Mouse (Mus musculus) heart, postnatal 14 days (tissue): ENCODE results near the gene Mael. TPM values are rescaled to one million over a fixed set of nuclear protein-coding genes. Genes with fewer than 3 reads are reported as not detected.

Experiments
- DNase-seq, 2 experiments: peaks; one replicate each; pipeline ENCODE4 v3.0.0; 2021 to 2022
- intact Hi-C: fragments of 180-260 bp; cut with DNase I; formaldehyde crosslinking; loops from one replicate; pipeline ENCODE4 v1.15.1; 2025
- total RNA-seq, 2 experiments: library from RNA; stranded (reverse); gene quantifications; 2 replicates each; pipeline ENCODE4 v1.2.3; 2021

Gene Mael
- total RNA-seq, 2 experiments from 2014 or later: not detected

DNA sequence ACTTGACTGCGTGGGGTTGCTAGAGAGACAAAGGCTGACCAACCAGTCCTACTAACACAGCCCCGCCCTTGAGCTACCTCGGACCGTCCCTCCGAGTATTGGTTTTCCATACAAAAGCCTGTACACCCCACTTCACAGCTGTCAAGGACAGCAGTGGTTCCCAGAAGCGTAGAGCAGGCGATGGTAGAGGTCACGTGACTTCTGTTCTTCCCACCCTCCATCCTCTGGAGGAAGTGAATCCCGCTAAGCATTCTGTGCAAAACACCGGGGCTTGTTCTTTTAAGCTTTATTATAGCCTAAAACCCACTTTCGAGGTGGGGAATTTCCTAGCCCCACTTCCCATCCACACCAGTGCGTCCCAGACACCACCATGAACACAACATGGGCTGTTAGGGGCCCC, 80.8 kb downstream of the Mael start:
- intact Hi-C loops: loop anchor here (10.0 kb wide), 2 partner anchors 183 to 523 kb away; partner anchors contain the start of gene Mpzl1
- DNase-seq: no peak

DNA sequence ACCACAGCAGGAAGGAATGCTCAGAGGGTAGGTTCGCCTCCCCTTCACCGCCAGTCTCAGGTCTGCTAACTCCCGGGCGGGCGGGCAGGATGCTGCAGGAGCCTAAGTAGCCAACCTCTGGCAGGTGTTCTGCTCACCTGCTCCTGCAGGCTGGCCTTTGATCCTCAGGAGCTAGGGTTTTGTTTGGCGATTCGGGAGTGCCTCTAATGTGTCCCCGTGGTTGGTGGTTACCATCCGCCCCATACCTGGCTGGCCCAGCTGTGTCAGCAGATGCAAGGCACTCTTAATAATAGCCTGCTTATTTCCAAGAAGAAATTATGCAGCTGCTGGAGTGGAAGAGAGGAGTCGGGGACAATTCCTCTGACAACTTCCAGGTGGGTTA, 83.4 kb downstream of the Mael start:
- DNase-seq: no peak
- intact Hi-C loops: loop anchor here (2.0 to 10.0 kb wide), 3 partner anchors 180 to 520 kb away; partner anchors contain the start of gene Mpzl1

GRCm38 (mm10) chr1:166154162-166155112, 84.1 kb downstream of the Mael start:
- intact Hi-C loops: loop anchor here (1.0 to 10.0 kb wide), 7 partner anchors 102 to 520 kb away; partner anchors contain the start of gene Mpzl1
- peak; percentile 80 to 84 for DNase-seq

- intact Hi-C loops: loop anchor here (1.0 to 10.0 kb wide), 9 partner anchors 51 to 519 kb away; partner anchors contain the start of gene Mpzl1
- DNase-seq: peak; percentile 87 to 95
Measured at GRCm38 (mm10) chr1:166153351-166154120, 85.0 kb downstream of the Mael start.

DNA sequence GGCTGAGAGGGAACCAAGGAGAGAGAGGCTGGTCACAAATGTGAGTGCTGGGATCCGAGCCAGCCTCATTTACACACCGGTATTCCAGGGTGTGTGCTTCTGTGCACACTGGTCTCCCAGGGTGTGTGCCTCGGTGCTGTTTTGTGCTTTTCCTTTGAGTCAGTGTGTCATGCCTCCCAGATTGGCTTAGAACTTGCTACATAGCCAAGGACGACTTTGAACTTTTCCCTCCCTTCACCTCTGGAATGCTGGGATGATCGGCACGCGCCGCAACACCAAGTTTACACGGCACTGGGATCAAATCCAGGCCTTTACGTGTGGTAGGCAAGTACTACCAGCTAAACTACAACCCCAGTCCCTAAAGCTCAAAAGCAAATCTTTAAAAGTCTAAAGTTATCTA, 86.5 kb downstream of the Mael start:
- intact Hi-C loops: loop anchor here (2.0 to 10.0 kb wide), 6 partner anchors 49 to 517 kb away; partner anchors contain the start of gene Mpzl1
- DNase-seq: no peak

- intact Hi-C loops: loop anchor here (5.0 to 10.0 kb wide), 4 partner anchors 99 to 517 kb away; partner anchors contain the start of gene Mpzl1
- no peak for DNase-seq
Measured at GRCm38 (mm10) chr1:166151341-166151740, 87.2 kb downstream of the Mael start.

Other genes starting within 250 kb of the Mael start
- 10 to 100 TPM; 12.0 to 15.1 TPM for gene Pou2f1, start 236.1 kb downstream of the Mael start, total RNA-seq
- gene Dusp27, start 110.8 kb downstream of the Mael start, total RNA-seq: 10 to 100 TPM; 44.1 to 44.9 TPM
- gene Gpa33, start 108.5 kb downstream of the Mael start, total RNA-seq: not detected
- 1 to 10 TPM; 4.1 to 4.2 TPM for gene Ildr2, start 15.4 kb upstream of the Mael start, total RNA-seq
- gene Tada1, start 140.3 kb upstream of the Mael start, total RNA-seq: 10 to 100 TPM; 11.8 TPM
- gene Pogk, start 171.1 kb upstream of the Mael start, total RNA-seq: 10 to 100 TPM; 13.9 to 15.6 TPM